Comparison of ENCODE assay signal across 8 mouse cellular contexts in the genomic region with DNA sequence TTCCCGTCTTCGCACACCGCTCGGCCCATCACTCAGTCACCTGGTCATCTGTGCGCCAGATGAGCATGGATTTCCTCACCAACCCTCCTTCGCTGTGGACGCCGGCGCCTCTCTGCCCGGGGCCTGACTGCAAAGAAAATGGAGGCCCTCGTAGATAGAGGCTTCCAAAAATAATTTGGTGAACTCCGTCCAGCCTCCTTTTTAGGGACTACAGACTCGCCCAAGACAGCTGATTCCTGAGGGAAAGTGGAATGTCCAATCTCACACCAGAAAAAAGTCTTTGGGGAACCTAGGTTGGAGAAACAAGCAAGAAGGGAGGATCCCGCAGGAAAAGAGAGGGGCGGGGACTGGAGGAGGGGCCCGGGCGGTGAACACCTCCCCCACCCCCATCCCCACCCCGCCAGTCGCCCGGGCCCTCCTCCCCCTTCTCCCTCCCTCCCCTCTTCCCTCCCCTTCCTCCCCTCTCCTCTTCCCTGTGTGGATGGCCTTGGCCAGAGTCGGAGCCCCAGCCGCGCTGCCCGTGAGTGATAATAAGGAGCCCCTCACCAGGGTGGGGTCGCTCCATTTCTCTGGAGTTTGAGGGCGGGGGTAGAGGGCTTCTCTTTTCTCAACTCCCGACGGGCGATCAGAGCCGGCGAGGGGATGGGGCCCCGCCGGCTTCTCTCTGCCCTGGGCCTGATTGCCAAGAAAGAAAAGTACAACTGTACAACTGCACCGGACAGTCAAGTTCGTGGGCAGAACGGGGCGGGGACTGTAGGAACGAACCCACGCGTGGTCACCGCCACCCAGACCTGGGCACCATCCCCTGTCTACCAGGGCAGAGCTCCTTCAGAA. TPM values are rescaled to one million over a fixed set of nuclear protein-coding genes. Genes with fewer than 3 reads are reported as not detected.
A peak's percentile ranks its signal among the peaks of the same experiment; 100 is the strongest.
DNase-seq lines count a peak whose midpoint lies in the region; ATAC-seq and TF ChIP-seq lines count a peak whose summit lies in the region.

A gene (plus strand): TSS at position 463 of the 834 bp plus-strand sequence.

- WGBS in embryonic facial prominence, embryonic 11.5 days, result under 1% methylated on average over 41 of the region's 41 CpGs
- under 1% methylated on average over 39 of the region's 41 CpGs for WGBS in heart, embryonic 11.5 days (ENCODE audit: insufficient replicate concordance)
- WGBS in kidney, embryonic 14.5 days, result 1% methylated on average over 36 of the region's 41 CpGs
- 0% methylated on average over 34 of the region's 41 CpGs for WGBS in lung, embryonic 14.5 days

- DNase-seq in ES-CJ7 (ENCODE audit: low read depth, low spot score), result peak; percentile 91
- DNase-seq in adrenal gland, adult 2 months, result peak; percentile 83
- DNase-seq in embryonic facial prominence, embryonic 11.5 days (ENCODE audit: low spot score), result peak; percentile 90
- DNase-seq in lung, embryonic 14.5 days, result peak; percentile 76
- peak; percentile 68 for DNase-seq in ovary, postnatal 14 days (ENCODE audit: low spot score)
- no peak for DNase-seq in T-cell, adult 2 months (ENCODE audit: low spot score)

- H3K27me3 ChIP-seq in embryonic facial prominence, embryonic 11.5 days (ENCODE audit: control insufficient read depth, insufficient read depth, low read length), result no peaks in the 10 kb centered on the region
- H3K27me3 ChIP-seq in heart, embryonic 11.5 days (ENCODE audit: control insufficient read depth, insufficient read depth, low read length), result no peaks in the 10 kb centered on the region
- no peaks in the 10 kb centered on the region for H3K27me3 ChIP-seq in kidney, embryonic 14.5 days (ENCODE audit: control insufficient read depth, insufficient read depth, low read length)
- no peaks in the 10 kb centered on the region for H3K27me3 ChIP-seq in lung, embryonic 14.5 days (ENCODE audit: insufficient read depth, low read length)

- no peaks in the 10 kb centered on the region for H3K9me3 ChIP-seq in embryonic facial prominence, embryonic 11.5 days (replicated peaks; ENCODE audit: control insufficient read depth, low read length)
- H3K9me3 ChIP-seq in heart, embryonic 11.5 days (replicated peaks; ENCODE audit: control insufficient read depth, low read length), result no peaks in the 10 kb centered on the region
- no peaks in the 10 kb centered on the region for H3K9me3 ChIP-seq in kidney, embryonic 14.5 days (ENCODE audit: control insufficient read depth, low read length)
- no peaks in the 10 kb centered on the region for H3K9me3 ChIP-seq in lung, embryonic 14.5 days (ENCODE audit: low read depth, low read length)

- peak within 1 kb of the TSS; percentile 59 for H3K4me3 ChIP-seq in embryonic facial prominence, embryonic 11.5 days (ENCODE audit: low read depth, low read length)
- H3K4me3 ChIP-seq in heart, embryonic 11.5 days (ENCODE audit: low read depth, low read length), result peak within 1 kb of the TSS; percentile 52
- peak within 1 kb of the TSS; percentile 67 for H3K4me3 ChIP-seq in kidney, embryonic 14.5 days (ENCODE audit: low read length)
- peak within 1 kb of the TSS; percentile 59 for H3K4me3 ChIP-seq in lung, embryonic 14.5 days (ENCODE audit: low read depth, low read length)

- peak; percentile 87; the same call in 1 of the 2 replicates for TF ChIP-seq CTCF in lung, embryonic 14.5 days (IDR thresholded peaks at IDR 0.05; ENCODE audit: low read depth)

- ATAC-seq in embryonic facial prominence, embryonic 11.5 days (replicated peaks; ENCODE audit: insufficient number of reproducible peaks, low FRiP score, low TSS enrichment, low read depth), result peak; percentile 90
- ATAC-seq in heart, embryonic 11.5 days (replicated peaks; ENCODE audit: insufficient number of reproducible peaks, low FRiP score, low TSS enrichment), result peak; percentile 81
- peak; percentile 91 for ATAC-seq in kidney, embryonic 14.5 days (ENCODE audit: low FRiP score, low TSS enrichment)
- peak; percentile 89 for ATAC-seq in lung, embryonic 14.5 days (ENCODE audit: insufficient read depth)

- no peaks in the 10 kb centered on the region for H3K36me3 ChIP-seq in embryonic facial prominence, embryonic 11.5 days (replicated peaks; ENCODE audit: control insufficient read depth, insufficient read depth, low read depth, low read length)
- H3K36me3 ChIP-seq in heart, embryonic 11.5 days (ENCODE audit: control insufficient read depth, insufficient read depth, low read length), result no peaks in the 10 kb centered on the region
- H3K36me3 ChIP-seq in kidney, embryonic 14.5 days (ENCODE audit: control insufficient read depth, insufficient read depth, low read length), result no peaks in the 10 kb centered on the region
- H3K36me3 ChIP-seq in lung, embryonic 14.5 days (ENCODE audit: insufficient read depth), result no peaks in the 10 kb centered on the region

- H3K9ac ChIP-seq in embryonic facial prominence, embryonic 11.5 days (replicated peaks; ENCODE audit: low read length), result peak within 1 kb of the TSS; percentile 74
- H3K9ac ChIP-seq in heart, embryonic 11.5 days (ENCODE audit: low read depth, low read length), result peak within 1 kb of the TSS; percentile 72
- peak within 1 kb of the TSS; percentile 69 for H3K9ac ChIP-seq in kidney, embryonic 14.5 days (ENCODE audit: low read depth, low read length)
- H3K9ac ChIP-seq in lung, embryonic 14.5 days, result peak within 1 kb of the TSS; percentile 72

- peak within 1 kb of the TSS; percentile 79 for H3K27ac ChIP-seq in embryonic facial prominence, embryonic 11.5 days (replicated peaks; ENCODE audit: low read depth, low read length)
- peak within 1 kb of the TSS; percentile 89 for H3K27ac ChIP-seq in heart, embryonic 11.5 days (ENCODE audit: low read depth, low read length)
- peak within 1 kb of the TSS; percentile 81 for H3K27ac ChIP-seq in kidney, embryonic 14.5 days (ENCODE audit: low read depth, low read length)
- peak within 1 kb of the TSS; percentile 85 for H3K27ac ChIP-seq in lung, embryonic 14.5 days (ENCODE audit: low read depth)

- H3K4me2 ChIP-seq in embryonic facial prominence, embryonic 11.5 days (ENCODE audit: low read depth, low read length), result peak within 1 kb of the TSS; percentile 79
- peak within 1 kb of the TSS; percentile 74 for H3K4me2 ChIP-seq in heart, embryonic 11.5 days
- peak within 1 kb of the TSS; percentile 69 for H3K4me2 ChIP-seq in kidney, embryonic 14.5 days (replicated peaks; ENCODE audit: low read depth, low read length)
- peak within 1 kb of the TSS; percentile 83 for H3K4me2 ChIP-seq in lung, embryonic 14.5 days

- H3K4me1 ChIP-seq in embryonic facial prominence, embryonic 11.5 days (ENCODE audit: control insufficient read depth, insufficient read depth, low read length), result no peaks in the 10 kb centered on the region
- peaks cover 13% of the 10 kb centered on the region for H3K4me1 ChIP-seq in heart, embryonic 11.5 days (ENCODE audit: control insufficient read depth, insufficient read depth, low read length)
- H3K4me1 ChIP-seq in kidney, embryonic 14.5 days (ENCODE audit: control insufficient read depth, insufficient read depth, low read length), result peaks cover 3% of the 10 kb centered on the region; the same call in 1 of the 2 replicates
- H3K4me1 ChIP-seq in lung, embryonic 14.5 days (ENCODE audit: insufficient read depth), result no peaks in the 10 kb centered on the region

RNA-seq across cellular contexts. Expression of the gene that starts here (rescaled TPM):
- total RNA-seq in adrenal gland, adult 2 months (2021), result 10 to 100 TPM; 39.0 to 46.7 TPM
- polyA plus RNA-seq in adrenal gland, adult 2 months (2012; rRNA removed), result 7.8 and 13.6 TPM in 2 replicates
- polyA plus RNA-seq in embryonic facial prominence, embryonic 11.5 days (2014; fragmentation: Nextera tagmentation; extraction: Ambion mirVana), result 5.1 and 6.2 TPM in 2 replicates
- polyA plus RNA-seq in heart, embryonic 11.5 days (2014; fragmentation: Nextera tagmentation; extraction: Ambion mirVana), result 6.9 and 11.1 TPM in 2 replicates
- 7.8 and 11.5 TPM in 2 replicates for polyA plus RNA-seq in kidney, embryonic 14.5 days (2014; fragmentation: Nextera tagmentation; extraction: Ambion mirVana)
- 11.0 and 11.7 TPM in 2 replicates for polyA plus RNA-seq in lung, embryonic 14.5 days (2014; fragmentation: Nextera tagmentation; extraction: Ambion mirVana)
